Mouse (Mus musculus): ENCODE measurements at regions not wholly inside any gene's neighbourhood (a gene's known extent, or its start where the extent isn't known, plus 50 kb on each side); places are given as distances from the start of the nearest gene placed in this dataset.
A peak's percentile ranks its signal among the peaks of the same experiment; 100 is the strongest.
"Not testable (repeated sequence)": the region's sequence is repeated elsewhere in the genome, so short reads cannot be mapped to it uniquely, and the experiment has no call there.

GRCm38 (mm10) chr3:133664914-133665313 is 120.0 kb upstream of the Tet2 start:
- no peak for DNase-seq (ENCODE audit: low spot score in 2 of 2)

- no peak for DNase-seq (ENCODE audit: low spot score in 2 of 2)
Measured at GRCm38 (mm10) chr3:133665425-133666317, 120.7 kb upstream of the Tet2 start.

GRCm38 (mm10) chr3:133672742-133673447 is 128.0 kb upstream of the Tet2 start:
- peak in 1 of 2 experiments; percentile 44 for DNase-seq (ENCODE audit: low spot score in 2 of 2)

- DNase-seq (ENCODE audit: low spot score in 2 of 2), result no peak
Measured at GRCm38 (mm10) chr3:133677892-133678291, 133.0 kb upstream of the Tet2 start.

GRCm38 (mm10) chr3:133679891-133680290 is 135.0 kb upstream of the Tet2 start:
- DNase-seq (ENCODE audit: low spot score in 2 of 2), result no peak

- DNase-seq (ENCODE audit: low spot score in 2 of 2), result no peak
Measured at GRCm38 (mm10) chr3:133680343-133680742, 135.4 kb upstream of the Tet2 start.

- no peak for DNase-seq (ENCODE audit: low spot score in 2 of 2)
Measured at GRCm38 (mm10) chr3:133680805-133681204, 135.9 kb upstream of the Tet2 start.

GRCm38 (mm10) chr3:133684196-133684743 is 139.3 kb upstream of the Tet2 start:
- DNase-seq (ENCODE audit: low spot score in 2 of 2), result no peak

- no peak for DNase-seq (ENCODE audit: low spot score in 2 of 2)
Measured at GRCm38 (mm10) chr3:133684747-133685146, 139.8 kb upstream of the Tet2 start.

- no peak for DNase-seq (ENCODE audit: low spot score in 2 of 2)
Measured at GRCm38 (mm10) chr3:133685393-133685792, 140.5 kb upstream of the Tet2 start.

GRCm38 (mm10) chr3:133694057-133694456 is 149.1 kb upstream of the Tet2 start:
- DNase-seq (ENCODE audit: low spot score in 2 of 2), result peak in 1 of 2 experiments; percentile 47

GRCm38 (mm10) chr3:133696122-133696521 is 151.2 kb upstream of the Tet2 start:
- DNase-seq (ENCODE audit: low spot score in 2 of 2), result no peak

- not testable (repeated sequence) for DNase-seq (ENCODE audit: low spot score in 2 of 2)
Measured at GRCm38 (mm10) chr3:133704849-133705248, 159.9 kb upstream of the Tet2 start.

- no peak for DNase-seq (ENCODE audit: low spot score in 2 of 2)
Measured at GRCm38 (mm10) chr3:133711518-133711917, 166.6 kb upstream of the Tet2 start.

- DNase-seq (ENCODE audit: low spot score in 2 of 2), result no peak
Measured at GRCm38 (mm10) chr3:133722550-133723290, 177.8 kb upstream of the Tet2 start.

GRCm38 (mm10) chr3:133726831-133727230 is 181.9 kb upstream of the Tet2 start:
- no peak for DNase-seq (ENCODE audit: low spot score in 2 of 2)

GRCm38 (mm10) chr3:133735603-133736002 is 190.7 kb upstream of the Tet2 start:
- DNase-seq (ENCODE audit: low spot score in 2 of 2), result no peak

- no peak for DNase-seq (ENCODE audit: low spot score in 2 of 2)
Measured at GRCm38 (mm10) chr3:133738936-133739335, 194.0 kb upstream of the Tet2 start.

GRCm38 (mm10) chr3:133744552-133745118 is 199.7 kb upstream of the Tet2 start:
- DNase-seq (ENCODE audit: low spot score in 2 of 2), result no peak

GRCm38 (mm10) chr3:133748756-133749737 is 204.1 kb upstream of the Tet2 start:
- no peak for DNase-seq (ENCODE audit: low spot score in 2 of 2)

Measured in left cerebral cortex, adult 9 months (tissue).